Mouse (Mus musculus) forebrain, embryonic 13.5 days (tissue): Measurements from ENCODE around the gene Psma6. TPM values are rescaled to one million over a fixed set of nuclear protein-coding genes. Genes with fewer than 3 reads are reported as not detected.
"Not testable (repeated sequence)": the region's sequence is repeated elsewhere in the genome, so short reads cannot be mapped to it uniquely, and the experiment has no call there.

Experiments
- ATAC-seq: fragments of 200-750 bp; cut with Nextera tagmentation; 2 replicates; pipeline ENCODE4 v1.8.0; 2017
- H3K27ac ChIP-seq: fragments of 300-500 bp; sonication (generic); 2 replicates; pipeline ENCODE4 v1.5.1; 2015; ENCODE audit warnings: inconsistent platforms, mild to moderate bottlenecking, moderate library complexity
- H3K27me3 ChIP-seq: fragments of 300-500 bp; sonication (generic); 2 replicates; pipeline ENCODE4 v1.6.1; 2015; ENCODE audit warnings: mild to moderate bottlenecking, inconsistent platforms
- H3K36me3 ChIP-seq: fragments of 300-500 bp; sonication (generic); 2 replicates; pipeline ENCODE4 v1.6.1; 2015; ENCODE audit warnings: mild to moderate bottlenecking, inconsistent platforms; ENCODE audit not compliant: poor library complexity, severe bottlenecking
- H3K4me1 ChIP-seq: fragments of 300-500 bp; sonication (generic); 2 replicates; pipeline ENCODE4 v1.6.1; 2015; ENCODE audit warnings: inconsistent platforms
- H3K4me2 ChIP-seq: fragments of 300-500 bp; sonication (generic); 2 replicates; pipeline ENCODE4 v1.6.1; 2015; ENCODE audit warnings: inconsistent platforms, mild to moderate bottlenecking, moderate library complexity
- H3K4me3 ChIP-seq: fragments of 300-500 bp; sonication (generic); 2 replicates; pipeline ENCODE4 v1.5.1; 2015; ENCODE audit warnings: mild to moderate bottlenecking, inconsistent platforms
- H3K9ac ChIP-seq: fragments of 300-500 bp; sonication (generic); 2 replicates; pipeline ENCODE4 v1.6.1; 2015; ENCODE audit warnings: mild to moderate bottlenecking, inconsistent platforms
- H3K9me3 ChIP-seq: fragments of 300-500 bp; sonication (generic); replicated peaks from 2 replicates; pipeline ENCODE4 v1.6.1; 2016; ENCODE audit warnings: inconsistent platforms
- WGBS: fragments of 180-500 bp; shearing (Covaris S2); methylation state at CpG from one replicate; pipeline ENCODE4 v1.1.7; 2015; 5-methylcytosine and 5-hydroxymethylcytosine counted together
- polyA plus RNA-seq: library from polyadenylated mRNA; unstranded; fragments of >200 nt; fragmentation: Nextera tagmentation; extraction: Ambion mirVana; gene quantifications from 2 replicates; pipeline ENCODE4 v1.2.1, GENCODE M21; 2015

Gene Psma6
- polyA plus RNA-seq: 505 and 510 TPM in 2 replicates

- Histone ChIP-seq H3K9ac (no peak within 1 kb of the TSS), H3K36me3 (no peaks in the 10 kb centered on the region; the same call in 1 of the 2 replicates), H3K27ac (no peak within 1 kb of the TSS), H3K4me2 (no peak within 1 kb of the TSS), H3K4me3 (no peak within 1 kb of the TSS), H3K9me3 (no peaks in the 10 kb centered on the region), H3K27me3 (no peaks in the 10 kb centered on the region), H3K4me1 (peaks cover 7% of the 10 kb centered on the region)
- ATAC-seq: no peak
- WGBS: 82% methylated on average over 10 of the region's 10 CpGs
Measured at GRCm38 (mm10) chr12:55384023-55384749, at the start of gene Psma6. Gene Psma6 (plus strand): TSS chr12:55384222.

GRCm38 (mm10) chr12:55338490-55338889 is 45.5 kb upstream of the Psma6 start:
- not testable (repeated sequence) for H3K36me3 ChIP-seq, H3K4me2 ChIP-seq, H3K27ac ChIP-seq, H3K9ac ChIP-seq, H3K27me3 ChIP-seq, ATAC-seq, H3K4me3 ChIP-seq, H3K9me3 ChIP-seq, H3K4me1 ChIP-seq
- WGBS: 94% methylated on average over 1 of the region's 2 CpGs

GRCm38 (mm10) chr12:55343045-55343444 is 41.0 kb upstream of the Psma6 start:
- not testable (repeated sequence) for H3K4me3 ChIP-seq, H3K27ac ChIP-seq, ATAC-seq, H3K9me3 ChIP-seq, H3K27me3 ChIP-seq, H3K9ac ChIP-seq, H3K4me2 ChIP-seq, H3K36me3 ChIP-seq, H3K4me1 ChIP-seq
- WGBS: 82% methylated on average over 1 of the region's 1 CpGs

- H3K4me2 ChIP-seq: no peak overlapping the region
- no peak overlapping the region for H3K4me3 ChIP-seq
- H3K9me3 ChIP-seq: no peaks in the 10 kb centered on the region
- H3K36me3 ChIP-seq: no peaks in the 10 kb centered on the region
- no peak for ATAC-seq
- H3K27me3 ChIP-seq: no peaks in the 10 kb centered on the region
- 78% methylated on average over 11 of the region's 11 CpGs for WGBS
- no peak overlapping the region for H3K27ac ChIP-seq
- H3K4me1 ChIP-seq: no peaks in the 10 kb centered on the region
- H3K9ac ChIP-seq: no peak overlapping the region
Measured at GRCm38 (mm10) chr12:55343998-55344397, 40.0 kb upstream of the Psma6 start.

- Histone ChIP-seq H3K4me3 (no peak overlapping the region), H3K4me1 (no peaks in the 10 kb centered on the region), H3K9ac (no peak overlapping the region), H3K27me3 (no peaks in the 10 kb centered on the region), H3K4me2 (no peak overlapping the region), H3K36me3 (no peaks in the 10 kb centered on the region), H3K9me3 (no peaks in the 10 kb centered on the region), H3K27ac (no peak overlapping the region)
- WGBS: 85% methylated on average over 13 of the region's 13 CpGs
- no peak for ATAC-seq
Measured at GRCm38 (mm10) chr12:55344583-55344982, 39.4 kb upstream of the Psma6 start.

- Histone ChIP-seq H3K27ac (no peak overlapping the region), H3K9ac (no peak overlapping the region), H3K4me2 (no peak overlapping the region), H3K27me3 (no peaks in the 10 kb centered on the region), H3K4me1 (no peaks in the 10 kb centered on the region), H3K4me3 (no peak overlapping the region), H3K9me3 (no peaks in the 10 kb centered on the region), H3K36me3 (no peaks in the 10 kb centered on the region)
- ATAC-seq: no peak
- WGBS: 83% methylated on average over 6 of the region's 6 CpGs
Measured at GRCm38 (mm10) chr12:55353423-55353822, 30.6 kb upstream of the Psma6 start.

- Histone ChIP-seq H3K4me2 (no peak overlapping the region), H3K36me3 (no peaks in the 10 kb centered on the region), H3K27me3 (no peaks in the 10 kb centered on the region), H3K27ac (no peak overlapping the region), H3K9me3 (no peaks in the 10 kb centered on the region), H3K4me1 (no peaks in the 10 kb centered on the region), H3K9ac (no peak overlapping the region), H3K4me3 (no peak overlapping the region)
- WGBS: 53% methylated on average over 4 of the region's 4 CpGs
- ATAC-seq: peak; percentile 84
Measured at GRCm38 (mm10) chr12:55354904-55355303, 29.1 kb upstream of the Psma6 start.

- Histone ChIP-seq H3K4me3 (no peak overlapping the region), H3K9ac (no peak overlapping the region), H3K4me2 (no peak overlapping the region), H3K27me3 (no peaks in the 10 kb centered on the region), H3K9me3 (no peaks in the 10 kb centered on the region), H3K27ac (no peak overlapping the region), H3K4me1 (no peaks in the 10 kb centered on the region), H3K36me3 (no peaks in the 10 kb centered on the region)
- 65% methylated on average over 1 of the region's 1 CpGs for WGBS
- ATAC-seq: no peak
Measured at GRCm38 (mm10) chr12:55357303-55357702, 26.7 kb upstream of the Psma6 start.

- Histone ChIP-seq H3K4me1 (no peaks in the 10 kb centered on the region), H3K4me2 (no peak overlapping the region), H3K4me3 (no peak overlapping the region), H3K9ac (no peak overlapping the region), H3K36me3 (no peaks in the 10 kb centered on the region), H3K27me3 (no peaks in the 10 kb centered on the region), H3K27ac (no peak overlapping the region), H3K9me3 (no peaks in the 10 kb centered on the region)
- no peak for ATAC-seq
- 83% methylated on average over 5 of the region's 5 CpGs for WGBS
Measured at GRCm38 (mm10) chr12:55360929-55361328, 23.1 kb upstream of the Psma6 start.

- ATAC-seq: no peak
- H3K9me3 ChIP-seq: no peaks in the 10 kb centered on the region
- 77% methylated on average over 2 of the region's 2 CpGs for WGBS
Measured at GRCm38 (mm10) chr12:55365083-55365482, 18.9 kb upstream of the Psma6 start.

GRCm38 (mm10) chr12:55372424-55373055 is 11.5 kb upstream of the Psma6 start:
- H3K4me2 ChIP-seq: no peak overlapping the region
- H3K27ac ChIP-seq: no peak overlapping the region
- no peak overlapping the region for H3K9ac ChIP-seq
- H3K4me1 ChIP-seq: no peaks in the 10 kb centered on the region
- no peak for ATAC-seq
- no peaks in the 10 kb centered on the region for H3K27me3 ChIP-seq
- H3K36me3 ChIP-seq: no peaks in the 10 kb centered on the region
- 88% methylated on average over 3 of the region's 3 CpGs for WGBS
- H3K9me3 ChIP-seq: no peaks in the 10 kb centered on the region
- no peak overlapping the region for H3K4me3 ChIP-seq

More at GRCm38 (mm10) chr12:55365083-55365482, 18.9 kb upstream of the Psma6 start:
- H3K27me3 ChIP-seq: no peaks in the 10 kb centered on the region
- no peaks in the 10 kb centered on the region for H3K36me3 ChIP-seq
- H3K4me2 ChIP-seq: no peak overlapping the region
- H3K9ac ChIP-seq: no peak overlapping the region
- no peak overlapping the region for H3K27ac ChIP-seq
- no peak overlapping the region for H3K4me3 ChIP-seq
- no peaks in the 10 kb centered on the region for H3K4me1 ChIP-seq

- Histone ChIP-seq H3K4me3 (no peak overlapping the region), H3K4me1 (no peaks in the 10 kb centered on the region), H3K4me2 (no peak overlapping the region), H3K9me3 (no peaks in the 10 kb centered on the region), H3K9ac (no peak overlapping the region), H3K27ac (no peak overlapping the region), H3K36me3 (no peaks in the 10 kb centered on the region), H3K27me3 (no peaks in the 10 kb centered on the region)
- no peak for ATAC-seq
- 91% methylated on average over 16 of the region's 16 CpGs for WGBS
Measured at GRCm38 (mm10) chr12:55376956-55377609, 6.9 kb upstream of the Psma6 start.
